Mouse (Mus musculus) inflammation-experienced regulatory T-cells, adult 6 months (primary cell): ENCODE measurements around the gene Chst14. TPM values are rescaled to one million over a fixed set of nuclear protein-coding genes. Genes with fewer than 3 reads are reported as not detected.

Source experiments
- ATAC-seq: one replicate; pipeline ENCODE4 v1.8.0; 2017
- polyA plus RNA-seq, 3 experiments: library from polyadenylated mRNA; unstranded; fragments of 100-300 nt; shearing (Covaris generic); gene quantifications; one replicate each; pipeline ENCODE4 v1.2.1; 2017

The Chst14 gene
- polyA plus RNA-seq, result 1 to 10 TPM; 1.1 to 1.6 (median 1.5) TPM

- ATAC-seq, result peak; percentile 72
These were observed at the start of gene Chst14 for GRCm38 (mm10) chr2:118926361-118926997. Gene Chst14 (plus strand): TSS chr2:118926496.

GRCm38 (mm10) chr2:118881019-118881418 is 45.3 kb upstream of the Chst14 start:
- ATAC-seq, result no peak

GRCm38 (mm10) chr2:118881956-118882355 is 44.3 kb upstream of the Chst14 start:
- no peak for ATAC-seq

GRCm38 (mm10) chr2:118882840-118883679 is 43.2 kb upstream of the Chst14 start:
- ATAC-seq, result peak; percentile 95

DNA sequence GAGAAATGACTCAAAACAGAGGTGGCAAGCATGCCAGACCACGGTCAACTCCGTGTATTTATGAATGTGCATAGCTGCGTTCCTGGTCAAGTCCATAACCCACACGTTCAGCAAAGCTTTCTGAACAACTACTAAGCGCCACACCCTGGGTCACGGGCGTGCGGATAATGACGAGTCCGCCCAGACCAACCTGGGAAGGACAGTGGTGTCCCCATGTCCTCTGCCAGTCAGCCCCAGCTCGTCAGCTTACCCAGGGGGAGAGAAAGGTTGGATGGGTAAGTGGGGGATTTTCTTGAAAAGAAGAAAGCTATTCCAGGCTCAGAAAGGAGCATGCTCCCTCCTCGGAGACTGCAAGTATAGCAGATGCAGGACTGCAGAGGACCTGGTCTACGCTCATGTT is 38.9 kb upstream of the Chst14 start:
- no peak for ATAC-seq

DNA sequence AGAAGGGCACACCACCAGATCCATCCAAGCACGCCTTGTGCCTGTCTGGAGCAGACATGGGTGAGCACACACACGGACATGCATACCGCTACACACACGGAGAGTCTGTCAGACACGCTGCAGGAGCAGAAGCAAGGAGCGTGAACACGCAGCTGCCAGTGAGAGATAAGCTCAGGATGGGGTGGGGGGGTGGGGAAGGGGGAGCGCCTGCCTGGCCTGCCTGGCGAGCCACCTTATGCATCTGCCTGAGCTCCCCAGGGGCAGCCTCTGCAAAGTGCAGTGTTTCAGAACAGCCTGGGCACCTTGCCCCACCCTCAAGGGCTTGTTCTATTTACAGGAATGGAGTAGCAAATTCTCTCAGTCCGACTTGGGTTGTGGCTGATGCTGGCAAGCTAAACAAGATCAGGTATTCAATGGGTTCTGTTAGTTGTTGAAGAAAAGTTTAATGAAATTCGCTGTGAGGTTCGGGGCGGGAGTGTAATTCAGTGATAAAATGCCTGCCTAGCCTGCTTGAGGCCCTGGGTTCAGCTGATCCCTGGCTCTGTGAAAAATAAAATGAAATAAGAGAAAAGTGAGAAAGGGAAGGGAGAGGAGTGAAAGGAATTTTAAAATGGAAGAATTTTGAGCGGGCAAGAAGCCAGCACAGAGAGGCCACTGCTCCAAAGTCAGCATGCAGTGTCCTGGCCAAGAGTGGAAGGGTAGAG is 38.3 kb upstream of the Chst14 start:
- ATAC-seq, result no peak

DNA sequence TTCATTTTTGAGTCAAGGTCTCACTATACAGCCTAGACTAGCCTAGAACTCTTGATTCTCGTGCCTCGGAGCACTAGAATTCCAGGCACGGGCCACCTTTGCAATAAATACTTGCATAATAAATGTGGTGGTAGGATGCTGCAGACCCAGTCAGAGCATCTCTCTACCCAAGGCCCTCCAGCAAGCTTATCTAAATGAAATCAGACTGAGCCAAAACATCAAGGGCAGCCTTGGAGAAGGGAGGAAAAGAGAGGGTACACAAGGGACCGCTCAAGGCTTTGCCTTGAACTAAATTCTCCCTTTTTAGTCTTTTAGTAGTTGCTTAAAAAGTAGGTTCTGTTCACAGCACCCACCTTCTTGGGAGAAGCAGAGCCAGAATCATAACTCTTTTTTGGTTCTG is 35.1 kb upstream of the Chst14 start:
- ATAC-seq, result no peak

DNA sequence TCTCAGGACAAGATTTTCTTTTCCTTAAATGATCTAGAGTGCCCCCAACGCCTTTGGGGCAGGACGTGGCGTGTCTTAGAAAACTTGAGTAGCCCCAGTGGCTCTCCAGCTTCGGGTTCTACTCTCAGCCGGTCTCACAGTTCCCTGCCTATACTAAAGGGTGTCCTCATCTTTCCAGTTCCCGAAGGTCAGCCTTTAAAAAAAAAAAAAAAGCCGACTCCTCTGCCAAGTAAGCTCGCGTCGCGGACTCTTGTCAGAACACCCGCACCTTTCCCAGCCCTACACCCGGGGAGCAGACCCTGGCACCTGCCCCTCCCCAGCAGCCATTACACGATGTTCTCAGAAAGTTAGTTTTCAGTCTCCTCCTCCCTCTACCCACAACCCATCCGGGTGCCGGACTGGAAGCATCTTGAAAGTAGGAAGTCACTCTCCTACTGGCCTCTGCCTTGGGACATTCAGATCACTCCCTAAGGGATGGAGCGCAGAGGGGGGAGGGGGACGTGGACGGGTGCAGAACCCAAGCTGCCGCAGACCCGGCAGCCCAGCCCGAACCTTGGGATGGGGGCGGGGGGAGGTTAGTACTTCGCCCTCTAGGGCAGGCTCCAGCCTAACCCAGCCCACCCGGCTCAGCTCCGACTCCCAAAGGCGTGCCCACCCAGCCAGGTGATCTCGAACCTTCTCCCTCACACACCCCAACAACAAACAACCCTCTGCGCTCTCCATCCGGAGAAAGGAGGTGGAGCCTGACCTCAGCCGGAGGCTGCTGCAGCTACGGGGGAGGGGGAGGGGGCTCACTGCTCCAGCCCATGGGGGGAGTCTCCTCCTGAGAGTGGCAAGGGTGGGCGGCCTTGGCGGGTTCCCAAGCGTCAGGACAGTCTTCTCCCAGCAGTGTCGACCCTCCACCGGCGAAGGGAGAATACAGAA is 30.0 kb upstream of the Chst14 start:
- ATAC-seq, result peak; percentile 60

- ATAC-seq, result peak; percentile 4
These were observed 29.4 kb upstream of the Chst14 start for GRCm38 (mm10) chr2:118896914-118897291.

DNA sequence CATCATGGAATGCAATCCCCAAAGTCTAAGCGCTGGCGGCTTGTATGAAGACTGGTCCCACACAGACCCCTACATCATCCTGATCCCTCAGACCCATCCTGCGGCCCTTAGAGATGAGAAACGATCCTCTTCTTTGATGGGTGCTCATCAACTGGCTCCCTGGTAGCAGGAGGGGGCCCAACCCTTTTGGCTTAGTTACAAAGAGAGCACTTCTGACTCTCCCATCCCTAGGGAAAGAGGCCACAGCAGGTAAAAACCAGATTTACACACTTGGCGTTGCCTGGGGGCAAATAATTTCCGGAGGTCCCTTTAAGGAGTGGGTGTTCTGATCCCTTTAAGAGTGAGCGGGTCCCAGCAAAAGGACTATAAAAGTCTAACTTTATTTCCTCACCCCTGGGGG is 28.9 kb upstream of the Chst14 start:
- no peak for ATAC-seq

GRCm38 (mm10) chr2:118897808-118898207 is 28.5 kb upstream of the Chst14 start:
- ATAC-seq, result no peak

- ATAC-seq, result no peak
These were observed 27.5 kb upstream of the Chst14 start for GRCm38 (mm10) chr2:118898771-118899170.

DNA sequence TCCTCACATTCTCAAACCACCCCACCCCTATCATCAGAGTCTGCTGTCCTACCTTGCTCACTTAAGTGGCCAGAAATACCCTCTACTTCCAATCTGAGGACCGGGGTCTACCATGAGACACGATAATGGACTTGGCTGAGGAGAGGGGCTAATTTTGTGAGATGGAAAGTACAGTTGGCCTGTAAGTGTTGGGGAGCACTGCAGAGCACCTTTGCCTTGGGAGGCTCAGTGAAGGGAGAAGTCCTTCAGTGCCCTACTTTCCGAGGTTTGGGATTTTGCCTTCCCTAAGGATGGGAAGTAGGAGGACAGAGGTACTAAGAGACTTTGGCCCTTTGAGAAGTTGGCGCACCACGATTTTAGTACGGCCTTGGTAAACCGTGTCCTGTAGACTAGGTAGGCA is 27.0 kb upstream of the Chst14 start:
- ATAC-seq, result no peak

GRCm38 (mm10) chr2:118899981-118900825 is 26.1 kb upstream of the Chst14 start, which contains the start of gene Bahd1:
Gene Bahd1 (plus strand): TSS chr2:118900377.
- no peak for ATAC-seq

DNA sequence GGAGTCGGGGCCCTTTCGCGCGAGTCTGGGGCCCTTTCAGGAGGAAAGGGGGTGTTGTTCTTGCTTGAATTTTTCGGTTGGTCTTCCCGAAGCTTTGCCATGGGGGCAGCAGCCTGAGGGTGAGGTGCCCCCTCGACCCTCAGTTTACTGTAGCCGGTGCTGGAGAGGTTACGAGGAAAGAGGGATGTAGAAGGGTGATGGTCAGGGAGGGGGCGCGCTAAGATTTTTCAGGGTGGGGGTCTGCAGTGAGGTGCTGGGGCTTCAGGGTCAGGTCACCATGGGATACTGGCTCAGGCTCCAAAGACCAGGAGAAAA is 25.5 kb upstream of the Chst14 start:
- no peak for ATAC-seq

- peak; percentile 77 for ATAC-seq
These were observed 24.9 kb upstream of the Chst14 start for GRCm38 (mm10) chr2:118901175-118902031.

- ATAC-seq, result no peak
These were observed 24.0 kb upstream of the Chst14 start for GRCm38 (mm10) chr2:118902051-118903025.

DNA sequence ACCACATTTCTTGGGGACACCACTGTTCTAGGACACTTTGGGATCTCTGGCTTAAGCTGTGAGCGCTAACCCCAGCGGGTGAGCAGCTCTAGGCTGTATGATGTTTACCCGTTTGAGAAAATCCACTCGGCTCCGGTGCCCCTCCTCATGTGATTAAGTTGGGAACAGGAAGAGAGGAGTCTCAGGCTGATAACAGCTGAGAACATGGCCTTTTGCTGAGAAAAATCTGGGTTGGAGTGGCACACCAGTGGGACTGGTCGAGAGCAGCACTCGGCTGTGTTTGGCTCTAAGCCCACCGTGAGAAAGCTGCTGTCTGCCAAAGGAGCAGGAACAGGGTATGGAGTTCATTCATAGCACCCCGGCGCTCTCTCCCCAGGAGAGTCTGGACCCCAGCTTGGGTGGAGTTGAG is 23.0 kb upstream of the Chst14 start:
- no peak for ATAC-seq

DNA sequence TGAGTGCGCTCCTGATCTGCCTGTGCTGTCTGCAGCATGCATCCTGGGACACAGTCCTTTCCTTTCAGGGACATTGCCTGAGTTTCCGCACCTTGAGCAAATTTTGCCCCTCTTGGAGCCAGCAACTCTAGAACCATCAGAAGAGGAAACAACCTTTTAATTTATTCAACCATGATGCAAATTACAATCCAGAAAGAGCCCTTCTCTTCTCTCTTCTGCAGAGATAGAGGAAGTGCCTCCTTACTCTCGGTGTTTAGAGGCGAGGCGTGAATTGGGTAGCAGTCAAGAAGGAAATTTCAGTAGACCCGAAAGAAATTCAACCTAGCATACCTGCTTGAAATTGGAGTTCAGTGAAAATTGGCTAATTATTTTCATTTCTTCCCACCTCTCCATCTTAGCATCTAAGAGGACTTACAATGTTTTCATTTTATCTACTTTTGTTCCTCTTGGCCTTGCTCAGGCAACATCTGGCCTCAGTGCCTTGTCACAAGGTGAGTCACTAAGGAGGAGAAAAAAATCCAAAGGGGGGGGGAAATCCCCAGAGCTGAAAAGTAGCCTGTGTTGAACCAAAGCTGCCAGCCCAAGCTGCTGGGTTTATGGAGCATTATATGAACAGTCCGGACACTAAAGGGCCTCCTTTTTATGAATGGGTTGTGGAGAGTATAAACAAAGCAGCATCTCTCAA is 20.7 kb upstream of the Chst14 start:
- peak; percentile 25 for ATAC-seq
